Mouse (Mus musculus) liver, embryonic 14.5 days (tissue): ENCODE results near the gene Hoxa5.

Experiments used
- CTCF ChIP-seq: IDR thresholded peaks from 2 replicates; pipeline ENCODE4 v1.5.1; 2016; ENCODE audit warnings: antibody characterized with exemption, low read depth, control low read depth
- EP300 ChIP-seq: IDR thresholded peaks from 2 replicates; pipeline ENCODE4 v1.6.1; 2016; ENCODE audit warnings: antibody characterized with exemption, low read depth

DNA sequence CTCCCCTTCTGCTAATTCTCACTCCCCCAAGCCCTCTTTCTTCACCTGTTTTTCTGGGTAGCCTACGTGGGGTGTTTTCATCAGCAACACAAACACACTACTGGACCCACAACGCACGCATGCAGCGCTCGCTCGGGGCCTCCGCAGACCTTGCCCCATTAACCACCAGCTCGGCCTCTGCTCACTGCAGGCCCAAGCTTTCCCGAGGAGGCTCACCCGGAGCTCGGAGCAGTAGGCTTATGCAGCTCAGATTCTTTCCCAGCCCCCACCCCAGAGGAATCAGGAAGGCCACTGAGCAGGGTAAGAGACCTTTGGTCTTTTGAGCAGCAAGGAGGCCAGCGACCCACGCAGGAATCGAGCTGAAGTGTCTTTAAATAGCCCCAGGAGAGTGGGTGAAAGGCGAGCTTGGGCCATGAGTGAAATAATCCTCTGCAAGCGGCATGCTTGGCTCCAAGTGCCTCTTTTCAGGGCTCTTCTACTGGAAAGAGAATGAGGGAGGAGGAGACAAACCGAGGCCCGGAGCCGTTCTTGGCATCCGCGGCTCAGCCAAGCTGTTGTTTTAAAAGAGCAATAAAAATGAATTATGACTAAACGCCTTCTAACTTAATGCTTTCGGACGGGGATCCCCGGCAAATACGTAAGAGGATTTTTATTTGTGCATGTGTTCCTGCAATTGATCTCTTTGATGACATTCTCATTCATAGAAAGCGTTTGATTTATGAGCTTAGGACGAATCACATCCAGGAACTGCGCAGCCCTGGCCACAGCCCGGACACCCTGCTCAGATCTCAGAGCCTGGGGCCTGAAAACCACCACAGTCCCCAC is 43.7 kb downstream of the Hoxa5 start:
- TF ChIP-seq CTCF (no peak), EP300 (no peak)
